Mouse (Mus musculus): Measurements from ENCODE around the gene Dpf1.

DNA sequence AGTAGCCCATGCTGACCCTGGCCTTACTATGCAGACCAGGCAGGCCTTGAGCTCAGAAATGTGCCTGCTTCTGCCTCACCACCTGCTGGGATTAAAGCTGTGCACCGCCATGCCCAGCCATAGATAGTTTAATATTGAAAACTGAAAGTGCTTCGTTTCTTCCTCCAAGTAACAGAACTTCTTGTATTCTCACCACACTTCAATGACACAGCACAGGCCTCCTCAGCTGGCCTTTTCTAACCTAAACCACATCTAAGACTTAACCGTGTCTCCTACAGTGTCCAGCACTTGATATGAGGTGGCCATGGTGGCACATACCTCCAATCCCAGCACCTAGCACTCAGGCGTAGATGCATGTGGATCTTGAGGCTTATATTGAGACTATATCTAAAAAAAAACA, 33.3 kb upstream of the Dpf1 start:
- TF ChIP-seq TAL1 (IDR thresholded peaks at IDR 0.05; ENCODE audit: low read length) = no peak
- TF ChIP-seq GATA1 (IDR thresholded peaks at IDR 0.05; ENCODE audit: low read length) = no peak

Measured in erythroblast, embryonic 14.5 days (primary cell).